Mouse (Mus musculus) intestine, postnatal 0 days (tissue): ENCODE results near the gene Rimklb. TPM values are rescaled to one million over a fixed set of nuclear protein-coding genes. Genes with fewer than 3 reads are reported as not detected.
"Not testable (repeated sequence)": the region's sequence is repeated elsewhere in the genome, so short reads cannot be mapped to it uniquely, and the experiment has no call there.

ENCODE experiments used
- ATAC-seq: fragments of 200-750 bp; cut with Nextera tagmentation; 2 replicates; pipeline ENCODE4 v1.8.0; 2017; ENCODE audit warnings: mild to moderate bottlenecking, moderate TSS enrichment, moderate library complexity
- H3K27ac ChIP-seq: fragments of 300-500 bp; sonication (generic); 2 replicates; pipeline ENCODE4 v1.5.1; 2014; ENCODE audit warnings: mild to moderate bottlenecking, low read depth, low read length, moderate library complexity
- H3K27me3 ChIP-seq: fragments of 300-500 bp; sonication (generic); replicated peaks from 2 replicates; pipeline ENCODE4 v1.6.1; 2014; ENCODE audit warnings: low read length, mixed read lengths; ENCODE audit not compliant: control insufficient read depth, insufficient read depth
- H3K36me3 ChIP-seq: fragments of 300-500 bp; sonication (generic); 2 replicates; pipeline ENCODE4 v1.6.1; 2014; ENCODE audit warnings: mild to moderate bottlenecking, moderate library complexity; ENCODE audit not compliant: control insufficient read depth, insufficient read depth
- H3K4me1 ChIP-seq: fragments of 300-500 bp; sonication (generic); replicated peaks from 2 replicates; pipeline ENCODE4 v1.6.1; 2014; ENCODE audit warnings: antibody characterized with exemption, low read length, mixed read lengths; ENCODE audit not compliant: control insufficient read depth, insufficient read depth
- H3K4me2 ChIP-seq: fragments of 300-500 bp; sonication (generic); replicated peaks from 2 replicates; pipeline ENCODE4 v1.6.1; 2014; ENCODE audit warnings: low read depth, mild to moderate bottlenecking, moderate library complexity
- H3K4me3 ChIP-seq: fragments of 300-500 bp; sonication (generic); 2 replicates; pipeline ENCODE4 v1.5.1; 2014; ENCODE audit warnings: low read depth, low read length
- H3K9ac ChIP-seq: fragments of 300-500 bp; sonication (generic); 2 replicates; pipeline ENCODE4 v1.6.1; 2014; ENCODE audit warnings: mild to moderate bottlenecking, low read depth, low read length
- H3K9me3 ChIP-seq: fragments of 300-500 bp; sonication (generic); 2 replicates; pipeline ENCODE4 v1.6.1; 2016; ENCODE audit warnings: mixed run types; ENCODE audit not compliant: control insufficient read depth
- CTCF ChIP-seq: sonication (generic); IDR thresholded peaks from 2 replicates; pipeline ENCODE4 v1.5.1; 2016; ENCODE audit warnings: low read depth, mild to moderate bottlenecking, control low read depth, antibody characterized with exemption, moderate library complexity
- WGBS: fragments of 180-500 bp; shearing (Covaris S2); extraction: QIAGEN DNeasy Blood & Tissue Kit; methylation state at CpG from one replicate; pipeline ENCODE4 v1.1.7; 2014; 5-methylcytosine and 5-hydroxymethylcytosine counted together
- polyA plus RNA-seq: library from polyadenylated mRNA; unstranded; fragments of >200 nt; fragmentation: Nextera tagmentation; extraction: Ambion mirVana; gene quantifications from 2 replicates; pipeline ENCODE4 v1.2.1, GENCODE M21; 2015

The Rimklb gene
- polyA plus RNA-seq: 1.3 and 1.5 TPM in 2 replicates

DNA sequence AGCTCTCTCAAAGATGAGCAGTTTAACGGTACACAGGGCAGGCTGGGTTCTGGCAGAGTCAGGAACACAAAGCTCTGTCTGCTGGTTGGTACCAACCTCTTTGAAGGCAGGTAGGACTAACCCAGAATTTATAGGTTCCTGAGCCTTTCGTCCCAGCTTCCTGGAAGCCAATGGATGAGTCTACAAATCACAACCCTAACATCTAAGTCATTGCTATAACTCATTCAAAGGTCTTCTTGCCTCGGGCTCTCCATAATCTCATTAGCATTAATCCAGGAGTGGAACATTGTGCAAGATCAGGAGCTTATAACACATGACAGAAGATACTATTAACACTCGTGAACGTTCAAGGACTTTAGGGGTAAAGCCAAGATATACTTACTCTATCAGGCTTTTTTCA, at the start of gene Rimklb:
TSS of gene Rimklb (minus strand) at position 101 of the 400 bp plus-strand sequence.
- peaks cover 9% of the 10 kb centered on the region; the same call in 1 of the 2 replicates for H3K27me3 ChIP-seq
- no peak for ATAC-seq
- no peaks in the 10 kb centered on the region for H3K4me1 ChIP-seq
- H3K36me3 ChIP-seq: no peaks in the 10 kb centered on the region
- no peak within 1 kb of the TSS for H3K4me3 ChIP-seq
- H3K9ac ChIP-seq: no peak within 1 kb of the TSS
- 75% methylated on average over 5 of the region's 5 CpGs for WGBS
- TF ChIP-seq CTCF: no peak
- H3K4me2 ChIP-seq: no peak within 1 kb of the TSS
- no peak within 1 kb of the TSS for H3K27ac ChIP-seq
- H3K9me3 ChIP-seq: no peaks in the 10 kb centered on the region

- Histone ChIP-seq H3K4me3 (no peak overlapping the region), H3K27ac (no peak overlapping the region), H3K9ac (no peak overlapping the region), H3K9me3 (no peaks in the 10 kb centered on the region), H3K4me2 (no peak overlapping the region), H3K4me1 (no peaks in the 10 kb centered on the region), H3K36me3 (no peaks in the 10 kb centered on the region), H3K27me3 (no peaks in the 10 kb centered on the region)
- TF ChIP-seq CTCF: no peak
- ATAC-seq: no peak
- 71% methylated on average over 10 of the region's 10 CpGs for WGBS
Observed at GRCm38 (mm10) chr6:122545948-122546347, 47.4 kb upstream of the Rimklb start.

- Histone ChIP-seq H3K27me3 (no peaks in the 10 kb centered on the region), H3K27ac (no peak overlapping the region), H3K4me2 (no peak overlapping the region), H3K9me3 (no peaks in the 10 kb centered on the region), H3K4me1 (no peaks in the 10 kb centered on the region), H3K4me3 (no peak overlapping the region), H3K36me3 (no peaks in the 10 kb centered on the region), H3K9ac (no peak overlapping the region)
- 73% methylated on average over 9 of the region's 9 CpGs for WGBS
- ATAC-seq: no peak
- no peak for TF ChIP-seq CTCF
Observed at GRCm38 (mm10) chr6:122545289-122545882, 46.8 kb upstream of the Rimklb start.

- Histone ChIP-seq H3K27ac (no peak overlapping the region), H3K36me3 (no peaks in the 10 kb centered on the region), H3K4me1 (no peaks in the 10 kb centered on the region), H3K4me3 (no peak overlapping the region), H3K9me3 (no peaks in the 10 kb centered on the region), H3K9ac (no peak overlapping the region), H3K27me3 (no peaks in the 10 kb centered on the region), H3K4me2 (no peak overlapping the region)
- ATAC-seq: no peak
- no peak for TF ChIP-seq CTCF
- 95% methylated on average over 1 of the region's 1 CpGs for WGBS
Observed at GRCm38 (mm10) chr6:122544672-122545071, 46.1 kb upstream of the Rimklb start.

DNA sequence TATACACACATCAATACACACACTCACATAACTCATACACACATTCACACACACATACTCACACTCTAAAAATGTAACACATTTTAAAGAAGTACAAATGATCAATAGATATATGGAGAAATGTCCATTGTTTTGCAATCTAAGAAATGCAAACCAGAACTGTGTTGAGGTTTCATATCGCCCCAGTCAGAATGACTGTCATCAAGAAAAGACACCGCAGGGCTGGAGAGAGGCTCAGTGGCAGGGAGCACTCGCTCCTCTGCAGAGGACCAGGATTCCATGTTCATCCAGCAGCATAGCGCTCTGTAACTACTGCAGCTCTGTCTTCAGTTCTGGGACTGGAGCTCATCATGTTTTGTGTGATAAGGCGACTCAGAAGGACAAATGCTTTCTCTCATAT, 45.0 kb upstream of the Rimklb start:
- Histone ChIP-seq H3K27ac (no peak overlapping the region), H3K36me3 (no peaks in the 10 kb centered on the region), H3K4me3 (no peak overlapping the region), H3K4me2 (no peak overlapping the region), H3K9ac (no peak overlapping the region), H3K27me3 (no peaks in the 10 kb centered on the region), H3K9me3 (no peaks in the 10 kb centered on the region), H3K4me1 (no peaks in the 10 kb centered on the region)
- ATAC-seq: no peak
- 73% methylated on average over 5 of the region's 5 CpGs for WGBS
- no peak for TF ChIP-seq CTCF

DNA sequence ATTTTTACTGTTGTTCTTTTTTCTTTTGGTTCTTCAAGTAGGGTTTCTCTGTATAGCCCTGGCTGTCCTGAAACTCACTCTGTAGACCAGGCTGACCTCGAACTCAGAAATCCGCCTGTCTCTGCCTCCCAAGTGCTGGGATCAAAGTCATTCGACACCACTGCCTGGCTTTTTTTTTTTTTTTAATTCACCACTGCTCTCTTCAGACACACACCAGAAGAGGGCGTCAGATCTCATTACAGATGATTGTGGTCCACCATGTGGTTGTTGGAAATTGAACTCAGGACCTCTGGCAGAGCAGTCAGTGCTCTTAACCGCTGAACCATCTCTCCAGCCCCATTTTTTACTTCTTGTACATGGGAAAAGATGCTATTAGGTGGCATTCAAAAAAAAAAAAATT, 43.9 kb upstream of the Rimklb start:
- not testable (repeated sequence) for H3K4me3 ChIP-seq, H3K9ac ChIP-seq, H3K27me3 ChIP-seq, H3K9me3 ChIP-seq, H3K36me3 ChIP-seq, H3K4me2 ChIP-seq, ATAC-seq, H3K4me1 ChIP-seq, H3K27ac ChIP-seq
- 81% methylated on average over 5 of the region's 5 CpGs for WGBS

- no peaks in the 10 kb centered on the region for H3K9me3 ChIP-seq
- 88% methylated on average over 9 of the region's 9 CpGs for WGBS
- ATAC-seq: no peak
- H3K4me2 ChIP-seq: no peak overlapping the region
- H3K27ac ChIP-seq: no peak overlapping the region
- no peak overlapping the region for H3K9ac ChIP-seq
- TF ChIP-seq CTCF: no peak
- no peaks in the 10 kb centered on the region for H3K27me3 ChIP-seq
- no peak overlapping the region for H3K4me3 ChIP-seq
- no peaks in the 10 kb centered on the region for H3K36me3 ChIP-seq
- H3K4me1 ChIP-seq: no peaks in the 10 kb centered on the region
Observed at GRCm38 (mm10) chr6:122539564-122539963, 41.0 kb upstream of the Rimklb start.
